Mouse (Mus musculus) left cerebral cortex, postnatal 36 days (tissue): Measurements from ENCODE around the gene Trim61. TPM values are rescaled to one million over a fixed set of nuclear protein-coding genes. Genes with fewer than 3 reads are reported as not detected.
"Not testable (repeated sequence)": the region's sequence is repeated elsewhere in the genome, so short reads cannot be mapped to it uniquely, and the experiment has no call there.

ENCODE experiments used
- DNase-seq, 2 experiments: peaks; one replicate each; pipeline ENCODE4 v3.0.0; 2021 to 2022; ENCODE audit warnings: low spot score in 2 of 2, mixed read lengths in 1 of 2
- intact Hi-C: fragments of 180-260 bp; cut with DNase I; formaldehyde crosslinking; loops from one replicate; pipeline ENCODE4 v1.15.1; 2025
- total RNA-seq, 2 experiments: library from RNA; stranded (reverse); gene quantifications; 2 replicates each; pipeline ENCODE4 v1.2.3; 2021

Gene Trim61
- total RNA-seq, 2 experiments from 2014 or later = not detected

DNA sequence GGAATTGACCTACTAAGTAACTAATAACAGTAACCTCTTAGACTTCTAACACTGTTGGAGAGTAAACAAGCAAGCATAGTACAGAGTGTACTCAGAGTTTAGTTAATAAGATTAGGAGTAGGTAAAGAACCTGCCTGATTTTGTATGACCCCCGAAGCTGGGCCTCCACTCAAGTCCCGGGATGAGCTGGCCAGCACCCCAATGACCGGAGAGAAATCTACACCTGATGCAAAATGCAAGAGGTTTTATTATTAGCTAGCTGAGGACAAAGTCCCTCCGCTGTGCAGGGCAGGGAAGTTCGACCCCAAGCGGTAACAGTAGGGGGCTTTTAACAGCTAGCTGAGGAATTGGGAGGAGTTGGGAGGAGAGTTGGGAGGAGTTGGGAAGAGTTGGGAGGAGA is 10.7 kb downstream of the Trim61 start:
- DNase-seq, intact Hi-C loops: not testable (repeated sequence)

GRCm38 (mm10) chr8:64998806-64999365 is 19.4 kb downstream of the Trim61 start:
- intact Hi-C loops = no loop called here
- no peak for DNase-seq

DNA sequence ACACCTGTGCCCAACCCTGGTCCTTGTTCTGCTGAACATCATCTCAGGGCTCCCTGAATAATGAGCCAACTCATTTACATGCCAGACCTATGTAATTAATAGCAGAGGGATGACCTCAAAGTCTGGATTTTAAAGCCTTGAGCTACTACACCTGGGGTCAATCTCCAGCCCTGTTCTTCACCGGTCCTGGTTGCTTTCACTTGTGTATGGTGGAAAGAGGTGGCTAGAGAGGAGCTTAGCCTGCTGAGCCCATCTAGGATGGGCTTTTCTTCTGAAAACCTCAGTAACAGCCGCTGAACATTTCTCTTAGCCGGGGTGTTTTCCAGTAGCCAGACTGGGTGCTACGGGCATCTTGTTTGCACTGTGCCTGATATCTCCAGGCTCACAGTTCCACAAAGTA is 30.6 kb downstream of the Trim61 start, which contains the start of gene Trim75:
Gene Trim75 (minus strand): TSS at position 101 of the 400 bp plus-strand sequence.
- intact Hi-C loops = no loop called here
- no peak for DNase-seq

- intact Hi-C loops = no loop called here
- no peak for DNase-seq
Observed at GRCm38 (mm10) chr8:64983150-64983897, 35.0 kb downstream of the Trim61 start.

Other genes starting within 250 kb of the Trim61 start
- 100 to 1,000 TPM; 166 to 172 TPM for gene Klhl2, start 168.5 kb downstream of the Trim61 start, total RNA-seq
- gene Tmem192, start 71.3 kb downstream of the Trim61 start, total RNA-seq = 10 to 100 TPM; 21.3 to 26.9 TPM
- not detected for gene Trim75, start 30.7 kb downstream of the Trim61 start, total RNA-seq
- not detected for gene Trim60, start 61 bp upstream of the Trim61 start, total RNA-seq
- gene Apela, start 18.8 kb upstream of the Trim61 start, total RNA-seq = not detected
- not detected for gene Gm10663, start 56.5 kb upstream of the Trim61 start, total RNA-seq
- gene BC030870, start 111.0 kb upstream of the Trim61 start, total RNA-seq = not detected